Mouse (Mus musculus) thymus, postnatal 0 days (tissue): ENCODE data around the gene Psg16. TPM values are rescaled to one million over a fixed set of nuclear protein-coding genes. Genes with fewer than 3 reads are reported as not detected.
"Not testable (repeated sequence)": the region's sequence is repeated elsewhere in the genome, so short reads cannot be mapped to it uniquely, and the experiment has no call there.

Source experiments
- DNase-seq: peaks from one replicate; pipeline ENCODE4 v3.0.0-alpha.2; 2015; ENCODE audit warnings: low spot score
- polyA plus RNA-seq: library from polyadenylated mRNA; unstranded; fragments of >200 nt; fragmentation: Nextera tagmentation; extraction: Ambion mirVana; gene quantifications from 2 replicates; pipeline ENCODE4 v1.2.1, GENCODE M21; 2015

Psg16 gene
- polyA plus RNA-seq, 1 experiment from 2014 or later: 0.08 TPM

- DNase-seq: no peak
Measured at GRCm38 (mm10) chr7:17090058-17090585, 16.3 kb downstream of the Psg16 start.

- DNase-seq: peak; percentile 21
Measured at GRCm38 (mm10) chr7:17091280-17091679, 17.4 kb downstream of the Psg16 start.

GRCm38 (mm10) chr7:17101631-17102030 lies 27.8 kb downstream of the Psg16 start:
- DNase-seq: not testable (repeated sequence)

- no peak for DNase-seq
Measured at GRCm38 (mm10) chr7:17135307-17135706, 61.5 kb downstream of the Psg16 start.

GRCm38 (mm10) chr7:17149931-17150330 lies 76.1 kb downstream of the Psg16 start, which contains the start of gene Ceacam3:
Ceacam3 (plus strand) TSS chr7:17150282.
- no peak for DNase-seq

GRCm38 (mm10) chr7:17155634-17156033 lies 81.8 kb downstream of the Psg16 start:
- DNase-seq: peak; percentile 6

- no peak for DNase-seq
Measured at GRCm38 (mm10) chr7:17156885-17157677, 83.2 kb downstream of the Psg16 start.

- DNase-seq: no peak
Measured at GRCm38 (mm10) chr7:17159011-17159410, 85.2 kb downstream of the Psg16 start.

- DNase-seq: no peak
Measured at GRCm38 (mm10) chr7:17171827-17172226, 98.0 kb downstream of the Psg16 start.

Other genes starting within 250 kb of the Psg16 start
- 70.6 and 80.0 TPM in 2 replicates for gene Prkd2, start 231.1 kb upstream of the Psg16 start, polyA plus RNA-seq
- 0.13 and 0.18 TPM in 2 replicates for gene Dact3, start 198.7 kb upstream of the Psg16 start, polyA plus RNA-seq
- 0.44 and 0.85 TPM in 2 replicates for gene Gng8, start 182.3 kb upstream of the Psg16 start, polyA plus RNA-seq
- 1.9 and 2.6 TPM in 2 replicates for gene Ptgir, start 167.6 kb upstream of the Psg16 start, polyA plus RNA-seq
- 201 and 212 TPM in 2 replicates for gene Calm3, start 149.9 kb upstream of the Psg16 start, polyA plus RNA-seq
- 5.1 and 6.4 TPM in 2 replicates for gene Pnmal2, start 129.4 kb upstream of the Psg16 start, polyA plus RNA-seq
- 0.04 TPM in 2 replicates for gene Pnmal1, start 114.4 kb upstream of the Psg16 start, polyA plus RNA-seq
- gene Gm42372, start 91.0 kb upstream of the Psg16 start, polyA plus RNA-seq: 0.33 and 0.49 TPM in 2 replicates
- 3.7 and 4.7 TPM in 2 replicates for gene Ccdc8, start 81.3 kb upstream of the Psg16 start, polyA plus RNA-seq
- 120 TPM in 2 replicates for gene Ppp5c, start 46.1 kb upstream of the Psg16 start, polyA plus RNA-seq
- gene Hif3a, start 11.6 kb upstream of the Psg16 start, polyA plus RNA-seq: 1.5 and 2.4 TPM in 2 replicates
- gene Ceacam3, start 76.2 kb downstream of the Psg16 start, polyA plus RNA-seq: not detected in 2 replicates
- not detected in 2 replicates for gene Psg29, start 129.4 kb downstream of the Psg16 start, polyA plus RNA-seq